Mouse (Mus musculus) MEL (cell line): ENCODE results near the gene Kxd1. TPM values are rescaled to one million over a fixed set of nuclear protein-coding genes. Genes with fewer than 3 reads are reported as not detected.

Experiments used
- DNase-seq: peaks from one replicate; pipeline ENCODE4 v3.0.0; 2011; ENCODE audit warnings: low read depth, low spot score
- H3K27ac ChIP-seq: 2 replicates; pipeline ENCODE4 v1.5.1; 2012; ENCODE audit warnings: low read depth, mild to moderate bottlenecking, control low read depth, low read length, moderate library complexity; ENCODE audit not compliant: control insufficient read depth
- H3K27me3 ChIP-seq, 2 experiments: fragments of 150-350 bp in 1 of 2; sonication (generic) in 1 of 2; 2 replicates each; pipeline ENCODE4 v1.6.1; 2012; ENCODE audit warnings: low read length in 2 of 2, mild to moderate bottlenecking in 2 of 2, improper control_type of control experiment in 1 of 2, moderate library complexity in 1 of 2; ENCODE audit not compliant: insufficient read depth in 2 of 2, control insufficient read depth in 1 of 2
- H3K36me3 ChIP-seq, 2 experiments: 2 replicates each; pipeline ENCODE4 v1.6.1; 2012 to 2014; ENCODE audit warnings: low read length in 2 of 2, improper control_type of control experiment in 1 of 2, inconsistent platforms in 1 of 2, mild to moderate bottlenecking in 1 of 2; ENCODE audit not compliant: insufficient read depth in 2 of 2, control insufficient read depth in 1 of 2
- H3K4me1 ChIP-seq, 2 experiments: fragments of 150-350 bp in 1 of 2; sonication (generic) in 1 of 2; 2 replicates each; pipeline ENCODE4 v1.6.1; 2012; ENCODE audit warnings: low read length in 2 of 2, improper control_type of control experiment in 1 of 2, mild to moderate bottlenecking in 1 of 2; ENCODE audit not compliant: insufficient read depth in 2 of 2, control insufficient read depth in 1 of 2
- H3K4me3 ChIP-seq, 2 experiments: fragments of 150-350 bp in 1 of 2; sonication (generic) in 1 of 2; 2 replicates each; pipeline ENCODE4 v1.5.1; 2012; ENCODE audit warnings: low read depth in 2 of 2, low read length in 2 of 2, mild to moderate bottlenecking in 2 of 2, moderate library complexity in 2 of 2, control low read depth in 1 of 2, improper control_type of control experiment in 1 of 2; ENCODE audit not compliant: control insufficient read depth in 1 of 2, insufficient read depth in 1 of 2
- H3K79me2 ChIP-seq: 2 replicates; pipeline ENCODE4 v1.6.1; 2012; ENCODE audit warnings: mild to moderate bottlenecking, low read length, moderate library complexity; ENCODE audit not compliant: control insufficient read depth, poor library complexity, insufficient read depth
- H3K9ac ChIP-seq: 2 replicates; pipeline ENCODE4 v1.6.1; 2012; ENCODE audit warnings: low read depth, mild to moderate bottlenecking, control low read depth, low read length, moderate library complexity; ENCODE audit not compliant: control insufficient read depth, poor library complexity, severe bottlenecking
- H3K9me3 ChIP-seq: fragments of 150-350 bp; sonication (generic); replicated peaks from 2 replicates; pipeline ENCODE4 v1.6.1; 2012; ENCODE audit warnings: mild to moderate bottlenecking, low read length, improper control_type of control experiment, moderate library complexity; ENCODE audit not compliant: insufficient read depth
- CHD2 ChIP-seq: IDR thresholded peaks from 2 replicates; pipeline ENCODE4 v1.6.1; 2011; ENCODE audit warnings: low read length, improper control_type of control experiment
- CTCF ChIP-seq, 3 experiments: IDR thresholded peaks in 2 of 3; conservative IDR thresholded peaks in 1 of 3; 2 replicates each; pipeline ENCODE4 v1.5.1; 2011 to 2012; ENCODE audit warnings: low read length in 3 of 3, low read depth in 2 of 3, mild to moderate bottlenecking in 2 of 3, improper control_type of control experiment in 1 of 3, inconsistent platforms in 1 of 3, mixed read lengths in 1 of 3, moderate library complexity in 1 of 3; ENCODE audit not compliant: control insufficient read depth in 1 of 3, insufficient read depth in 1 of 3, poor library complexity in 1 of 3, severe bottlenecking in 1 of 3
- E2F4 ChIP-seq: IDR thresholded peaks from 2 replicates; pipeline ENCODE4 v1.6.1; 2011; ENCODE audit warnings: low read depth, low read length, improper control_type of control experiment, borderline replicate concordance
- EP300 ChIP-seq, 2 experiments: IDR thresholded peaks; 2 replicates each; pipeline ENCODE4 v1.6.1; 2011; ENCODE audit warnings: improper control_type of control experiment in 2 of 2, low read length in 2 of 2, low read depth in 1 of 2, mild to moderate bottlenecking in 1 of 2
- GABPA ChIP-seq: IDR thresholded peaks from 2 replicates; pipeline ENCODE4 v1.6.1; 2012; ENCODE audit warnings: low read depth, mild to moderate bottlenecking, inconsistent platforms, low read length, improper control_type of control experiment, moderate library complexity
- HCFC1 ChIP-seq: IDR thresholded peaks from 2 replicates; pipeline ENCODE4 v1.6.1; 2012; ENCODE audit warnings: low read depth, mild to moderate bottlenecking, inconsistent platforms, low read length, improper control_type of control experiment, moderate library complexity
- JUND ChIP-seq: IDR thresholded peaks from 2 replicates; pipeline ENCODE4 v1.6.1; 2011; ENCODE audit warnings: low read depth, mild to moderate bottlenecking, improper control_type of control experiment, low read length
- KAT2A ChIP-seq: conservative IDR thresholded peaks from 2 replicates; pipeline ENCODE4 v1.6.1; 2012; ENCODE audit warnings: low read depth, low read length, improper control_type of control experiment, inconsistent platforms
- MAFK ChIP-seq: IDR thresholded peaks from 2 replicates; pipeline ENCODE4 v1.6.1; 2011; ENCODE audit warnings: low read depth, mild to moderate bottlenecking, low read length, improper control_type of control experiment, borderline replicate concordance
- MAX ChIP-seq: IDR thresholded peaks from 2 replicates; pipeline ENCODE4 v1.6.1; 2011; ENCODE audit warnings: low read length, improper control_type of control experiment
- MAZ ChIP-seq: IDR thresholded peaks from 2 replicates; pipeline ENCODE4 v1.6.1; 2012; ENCODE audit warnings: low read depth, mild to moderate bottlenecking, inconsistent platforms, low read length, improper control_type of control experiment
- MEF2A ChIP-seq: IDR thresholded peaks from 2 replicates; pipeline ENCODE4 v1.6.1; 2014; ENCODE audit warnings: low read depth, mild to moderate bottlenecking, inconsistent platforms, low read length, improper control_type of control experiment; ENCODE audit not compliant: poor library complexity, insufficient replicate concordance, severe bottlenecking; ENCODE audit errors: extremely low read depth
- MXI1 ChIP-seq: IDR thresholded peaks from 2 replicates; pipeline ENCODE4 v1.6.1; 2011; ENCODE audit warnings: mild to moderate bottlenecking, low read depth, low read length, improper control_type of control experiment
- MYB ChIP-seq: IDR thresholded peaks from 2 replicates; pipeline ENCODE4 v1.6.1; 2011; ENCODE audit warnings: mild to moderate bottlenecking, low read depth, low read length, improper control_type of control experiment
- MYC ChIP-seq: IDR thresholded peaks from 2 replicates; pipeline ENCODE4 v1.6.1; 2011; ENCODE audit warnings: low read depth, mild to moderate bottlenecking, low read length, improper control_type of control experiment, moderate library complexity
- NELFE ChIP-seq: IDR thresholded peaks from 2 replicates; pipeline ENCODE4 v1.6.1; 2011; ENCODE audit warnings: low read depth, low read length, improper control_type of control experiment
- NRF1 ChIP-seq: IDR thresholded peaks from 2 replicates; pipeline ENCODE4 v1.6.1; 2014; ENCODE audit warnings: low read depth, mild to moderate bottlenecking, inconsistent platforms, low read length, improper control_type of control experiment, moderate library complexity; ENCODE audit not compliant: poor library complexity, insufficient read depth, severe bottlenecking
- POLR2A ChIP-seq, 2 experiments: IDR thresholded peaks; 2 replicates each; pipeline ENCODE4 v1.6.1; 2011 to 2012; ENCODE audit warnings: low read length in 2 of 2, mild to moderate bottlenecking in 2 of 2, control low read depth in 1 of 2, improper control_type of control experiment in 1 of 2, low read depth in 1 of 2, moderate library complexity in 1 of 2; ENCODE audit not compliant: control insufficient read depth in 1 of 2, insufficient read depth in 1 of 2, poor library complexity in 1 of 2
- POLR2AphosphoS2 ChIP-seq: IDR thresholded peaks from 2 replicates; pipeline ENCODE4 v1.6.1; 2011; ENCODE audit warnings: low read length, improper control_type of control experiment
- RAD21 ChIP-seq: IDR thresholded peaks from 2 replicates; pipeline ENCODE4 v1.6.1; 2011; ENCODE audit warnings: mild to moderate bottlenecking, low read depth, low read length, improper control_type of control experiment
- SIN3A ChIP-seq: IDR thresholded peaks from 2 replicates; pipeline ENCODE4 v1.6.1; 2012; ENCODE audit warnings: low read length, improper control_type of control experiment, inconsistent platforms
- SMC3 ChIP-seq: IDR thresholded peaks from 2 replicates; pipeline ENCODE4 v1.6.1; 2011; ENCODE audit warnings: low read depth, low read length, improper control_type of control experiment
- TAL1 ChIP-seq: IDR thresholded peaks from 2 replicates; pipeline ENCODE4 v1.6.1; 2012; ENCODE audit warnings: mild to moderate bottlenecking, inconsistent platforms, low read length, moderate library complexity, mixed read lengths
- TBP ChIP-seq: IDR thresholded peaks from 2 replicates; pipeline ENCODE4 v1.8.0; 2011; ENCODE audit warnings: low read depth, low read length, improper control_type of control experiment
- TCF12 ChIP-seq: IDR thresholded peaks from 2 replicates; pipeline ENCODE4 v1.6.1; 2014; ENCODE audit warnings: low read depth, mild to moderate bottlenecking, inconsistent platforms, low read length, improper control_type of control experiment, moderate library complexity
- UBTF ChIP-seq: IDR thresholded peaks from 2 replicates; pipeline ENCODE4 v1.6.1; 2012; ENCODE audit warnings: low read depth, mild to moderate bottlenecking, inconsistent platforms, low read length, improper control_type of control experiment, moderate library complexity, borderline replicate concordance; ENCODE audit not compliant: insufficient read depth
- USF2 ChIP-seq, 2 experiments: IDR thresholded peaks; 2 replicates each; pipeline ENCODE4 v1.6.1; 2011 to 2012; ENCODE audit warnings: improper control_type of control experiment in 2 of 2, low read length in 2 of 2, borderline replicate concordance in 1 of 2, inconsistent platforms in 1 of 2, low read depth in 1 of 2, mild to moderate bottlenecking in 1 of 2; ENCODE audit not compliant: insufficient read depth in 1 of 2
- ZC3H11A ChIP-seq: IDR thresholded peaks from 2 replicates; pipeline ENCODE4 v1.6.1; 2012; ENCODE audit warnings: low read depth, mild to moderate bottlenecking, inconsistent platforms, low read length, improper control_type of control experiment
- ZKSCAN1 ChIP-seq: IDR thresholded peaks from 2 replicates; pipeline ENCODE4 v1.6.1; 2012; ENCODE audit warnings: low read depth, mild to moderate bottlenecking, inconsistent platforms, low read length, improper control_type of control experiment, moderate library complexity
- ZMIZ1 ChIP-seq: IDR thresholded peaks from 2 replicates; pipeline ENCODE4 v1.6.1; 2012; ENCODE audit warnings: low read depth, mild to moderate bottlenecking, inconsistent platforms, low read length, improper control_type of control experiment, moderate library complexity
- polyA plus RNA-seq, 2 experiments: library from polyadenylated mRNA; stranded (reverse) in 1 of 2; unstranded in 1 of 2; fragments of >175 nt in 1 of 2; fragments of >200 nt in 1 of 2; gene quantifications; 2 replicates each; pipeline versions ENCODE4 v1.2.1 to v1.2.4; 2012; ENCODE audit warnings: low replicate concordance in 2 of 2, low read depth in 1 of 2; ENCODE audit not compliant: insufficient read length in 2 of 2, insufficient read depth in 1 of 2, missing spikeins in 1 of 2
- total RNA-seq: library from RNA; depleted of rRNA; stranded (reverse); fragments of 300-350 nt; gene quantifications from 2 replicates; pipeline ENCODE4 v1.2.3, GENCODE M21; 2012

Gene Kxd1
- total and polyA plus RNA-seq, 3 experiments, result 54.4 to 77.4 TPM; not detected in 1

DNA sequence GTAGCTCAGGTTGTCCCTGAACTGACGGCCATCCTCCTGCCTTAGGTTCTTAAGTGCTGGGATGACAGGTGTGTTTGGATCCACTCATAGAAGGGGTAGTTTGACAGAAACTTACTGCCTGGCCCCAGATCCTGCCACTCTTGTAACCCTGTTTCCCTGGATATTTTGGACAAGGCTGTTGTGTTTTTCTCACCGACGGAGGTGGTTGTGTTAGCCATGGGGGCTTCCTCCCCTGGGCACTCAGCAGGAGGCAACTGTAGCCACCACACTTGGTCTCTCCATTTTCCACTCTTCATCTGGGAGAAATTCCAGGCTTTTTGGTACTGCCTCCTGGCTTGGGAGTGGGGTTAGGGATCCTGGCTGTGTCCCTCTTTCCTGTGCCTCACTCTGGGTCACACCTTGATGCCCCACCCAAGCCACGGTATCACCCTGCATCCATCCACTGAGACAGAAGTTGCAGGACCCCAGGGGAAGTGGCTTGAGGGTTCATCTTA is 12.3 kb upstream of the Kxd1 start:
- Histone ChIP-seq H3K27ac (peak overlapping the region; percentile 66; the same call in 1 of the 2 replicates), H3K4me3 (peak overlapping the region; percentile 81 to 88), H3K27me3 (no peaks in the 10 kb centered on the region), H3K79me2 (peaks cover 51% of the 10 kb centered on the region), H3K36me3 (no peaks in the 10 kb centered on the region; a peak in 1 of 4 replicates), H3K4me1 (peaks cover 0 to 12% of the 10 kb centered on the region in 2 experiments; a peak in 1 of 4 replicates), H3K9me3 (no peaks in the 10 kb centered on the region), H3K9ac (peak overlapping the region; percentile 82)
- peak; percentile 29 for DNase-seq
- TF ChIP-seq KAT2A (no peak), TBP (peak; percentile 15; the same call in 1 of the 2 replicates), SIN3A (peak; percentile 11; the same call in 1 of the 2 replicates)

GRCm38 (mm10) chr8:70539077-70539813 is 11.5 kb upstream of the Kxd1 start, which contains the start of gene Ell:
Gene Ell, plus strand, starts transcription at chr8:70539457.
- Histone ChIP-seq H3K9ac (peak within 1 kb of the TSS; percentile 82), H3K4me1 (peaks cover 0 to 12% of the 10 kb centered on the region in 2 experiments; a peak in 1 of 4 replicates), H3K9me3 (no peaks in the 10 kb centered on the region), H3K27ac (peak within 1 kb of the TSS; percentile 68), H3K27me3 (no peaks in the 10 kb centered on the region), H3K79me2 (peaks cover 44% of the 10 kb centered on the region), H3K4me3 (peak within 1 kb of the TSS; percentile 81 to 88), H3K36me3 (no peaks in the 10 kb centered on the region)
- DNase-seq, result peak; percentile 99
- no peak for TF ChIP-seq RAD21
- peak; percentile 92 for TF ChIP-seq CHD2
- TF ChIP-seq POLR2AphosphoS2, result no peak; the same call in 1 of the 2 replicates
- TF ChIP-seq JUND, result no peak
- TF ChIP-seq ZMIZ1, result peak; percentile 77
- TF ChIP-seq HCFC1, result peak; percentile 79
- TF ChIP-seq POLR2A (IDR thresholded peaks at IDR 0.05; ENCODE audit: control insufficient read depth in 1 of 2, insufficient read depth in 1 of 2, low read depth in 1 of 2, low read length in 2 of 2, poor library complexity in 1 of 2), result peak; percentile 72; a peak in 3 of 4 replicates
- peak; percentile 91 for TF ChIP-seq NRF1
- TF ChIP-seq EP300 (IDR thresholded peaks at IDR 0.05; ENCODE audit: low read depth in 1 of 2, low read length in 2 of 2), result no peak
- peak; percentile 71 for TF ChIP-seq TCF12
- TF ChIP-seq MYB, result no peak
- no peak for TF ChIP-seq MYC
- no peak for TF ChIP-seq E2F4
- no peak for TF ChIP-seq MEF2A
- no peak for TF ChIP-seq UBTF
- no peak for TF ChIP-seq CTCF (IDR thresholded peaks at IDR 0.05 in 2 of 3, conservative IDR thresholded peaks at IDR 0.05 in 1 of 3; ENCODE audit: control insufficient read depth in 1 of 3, insufficient read depth in 1 of 3, low read depth in 2 of 3, low read length in 3 of 3, poor library complexity in 1 of 3, severe bottlenecking in 1 of 3)
- peak; percentile 88; the same call in 1 of the 2 replicates for TF ChIP-seq MAZ
- TF ChIP-seq MAFK, result no peak
- TF ChIP-seq ZC3H11A, result no peak
- TF ChIP-seq USF2 (IDR thresholded peaks at IDR 0.05; ENCODE audit: borderline replicate concordance in 1 of 2, insufficient read depth in 1 of 2, low read depth in 1 of 2, low read length in 2 of 2), result no peak
- TF ChIP-seq NELFE, result peak; percentile 68
- no peak for TF ChIP-seq ZKSCAN1
- TF ChIP-seq GABPA, result no peak
- peak; percentile 51 for TF ChIP-seq SIN3A
- TF ChIP-seq SMC3, result no peak
- TF ChIP-seq MAX, result peak; percentile 14
- TF ChIP-seq MXI1, result peak; percentile 80
- TF ChIP-seq TAL1, result no peak
